Mouse (Mus musculus) thymus, adult 2 months (tissue): ENCODE results near the gene Slc13a3. TPM values are rescaled to one million over a fixed set of nuclear protein-coding genes. Genes with fewer than 3 reads are reported as not detected.
"Not testable (repeated sequence)": the region's sequence is repeated elsewhere in the genome, so short reads cannot be mapped to it uniquely, and the experiment has no call there.

ENCODE experiments used
- DNase-seq: peaks from one replicate; pipeline ENCODE4 v3.0.0; 2021
- H3K27ac ChIP-seq: fragments of 200-500 bp; 2 replicates; pipeline ENCODE4 v1.5.1; 2012; ENCODE audit warnings: low read length, control low read depth; ENCODE audit not compliant: control insufficient read depth, insufficient read depth
- H3K27me3 ChIP-seq: fragments of 200-500 bp; 2 replicates; pipeline ENCODE4 v1.6.1; 2012; ENCODE audit warnings: mild to moderate bottlenecking, low read length, moderate library complexity, mixed read lengths; ENCODE audit not compliant: control insufficient read depth, insufficient read depth
- H3K36me3 ChIP-seq: fragments of 200-500 bp; 2 replicates; pipeline ENCODE4 v1.6.1; 2012; ENCODE audit warnings: mild to moderate bottlenecking, low read length, moderate library complexity; ENCODE audit not compliant: control insufficient read depth, insufficient read depth
- H3K4me1 ChIP-seq: fragments of 200-500 bp; replicated peaks from 2 replicates; pipeline ENCODE4 v1.6.1; 2012; ENCODE audit warnings: low read length; ENCODE audit not compliant: control insufficient read depth, insufficient read depth
- H3K4me3 ChIP-seq: fragments of 200-500 bp; 2 replicates; pipeline ENCODE4 v1.5.1; 2012; ENCODE audit warnings: mild to moderate bottlenecking, low read length, control low read depth, moderate library complexity; ENCODE audit not compliant: control insufficient read depth, insufficient read depth
- CTCF ChIP-seq: fragments of 200-500 bp; IDR thresholded peaks from 2 replicates; pipeline ENCODE4 v1.5.1; 2012; ENCODE audit warnings: mild to moderate bottlenecking, control low read depth, low read length, moderate library complexity, borderline replicate concordance; ENCODE audit not compliant: control insufficient read depth, poor library complexity, insufficient read depth; ENCODE audit errors: extremely low read depth
- POLR2A ChIP-seq: fragments of 200-500 bp; IDR thresholded peaks from 2 replicates; pipeline ENCODE4 v1.6.1; 2012; ENCODE audit warnings: mild to moderate bottlenecking, low read length, control low read depth, moderate library complexity; ENCODE audit not compliant: control insufficient read depth, poor library complexity, insufficient read depth; ENCODE audit errors: extremely low read depth
- WGBS: fragments of 180-500 bp; shearing (Covaris S2); methylation state at CpG from one replicate; pipeline ENCODE4 v1.1.7; 2018; 5-methylcytosine and 5-hydroxymethylcytosine counted together
- polyA plus RNA-seq: library from polyadenylated mRNA; depleted of rRNA; stranded (reverse); fragments of >200 nt; gene quantifications from 2 replicates; pipeline ENCODE4 v1.2.3, GENCODE M21; 2012; rRNA removed

The Slc13a3 gene
- 2.1 and 2.2 TPM in 2 replicates for polyA plus RNA-seq

DNA sequence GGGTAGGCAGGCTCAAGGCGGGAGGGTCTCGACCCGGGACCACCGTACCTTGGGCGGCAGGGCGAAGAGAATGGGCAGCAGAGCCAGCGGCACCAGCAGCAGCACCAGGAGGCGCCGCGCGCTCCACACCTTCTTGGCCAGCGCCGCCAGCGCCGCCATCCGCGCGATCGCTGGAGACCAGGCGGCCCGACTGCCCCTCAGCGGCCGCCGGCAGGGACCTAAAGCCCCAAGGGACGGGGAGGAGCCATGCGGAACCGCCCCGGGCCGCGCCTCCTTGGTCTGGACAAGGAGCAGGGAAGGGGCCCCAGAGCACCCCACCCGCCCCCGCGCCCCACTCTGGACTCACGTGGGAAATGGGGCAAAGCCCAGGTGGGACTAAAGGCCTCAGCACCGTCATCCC lies at the start of gene Slc13a3:
Gene Slc13a3, minus strand, starts transcription at position 228 of the 400 bp plus-strand sequence.
- Histone ChIP-seq H3K27ac (no peak within 1 kb of the TSS), H3K4me3 (no peak within 1 kb of the TSS), H3K27me3 (peaks cover 2% of the 10 kb centered on the region; the same call in 1 of the 2 replicates), H3K36me3 (no peaks in the 10 kb centered on the region), H3K4me1 (no peaks in the 10 kb centered on the region)
- no peak for TF ChIP-seq POLR2A
- TF ChIP-seq CTCF: no peak
- no peak for DNase-seq
- WGBS: 5% methylated on average over 35 of the region's 35 CpGs

- no peak overlapping the region for H3K27ac ChIP-seq
- peaks cover 7% of the 10 kb centered on the region; the same call in 1 of the 2 replicates for H3K4me1 ChIP-seq
- no peak for DNase-seq
- TF ChIP-seq CTCF: 0 out of 2 replicates have a peak, but pooled peaks have one; percentile 13
- TF ChIP-seq POLR2A: no peak
- H3K36me3 ChIP-seq: no peaks in the 10 kb centered on the region
- H3K27me3 ChIP-seq: no peaks in the 10 kb centered on the region
- WGBS: 99% methylated on average over 20 of the region's 20 CpGs
- H3K4me3 ChIP-seq: no peak overlapping the region
Observed at GRCm38 (mm10) chr2:165515178-165515728, 42.2 kb upstream of the Slc13a3 start.

DNA sequence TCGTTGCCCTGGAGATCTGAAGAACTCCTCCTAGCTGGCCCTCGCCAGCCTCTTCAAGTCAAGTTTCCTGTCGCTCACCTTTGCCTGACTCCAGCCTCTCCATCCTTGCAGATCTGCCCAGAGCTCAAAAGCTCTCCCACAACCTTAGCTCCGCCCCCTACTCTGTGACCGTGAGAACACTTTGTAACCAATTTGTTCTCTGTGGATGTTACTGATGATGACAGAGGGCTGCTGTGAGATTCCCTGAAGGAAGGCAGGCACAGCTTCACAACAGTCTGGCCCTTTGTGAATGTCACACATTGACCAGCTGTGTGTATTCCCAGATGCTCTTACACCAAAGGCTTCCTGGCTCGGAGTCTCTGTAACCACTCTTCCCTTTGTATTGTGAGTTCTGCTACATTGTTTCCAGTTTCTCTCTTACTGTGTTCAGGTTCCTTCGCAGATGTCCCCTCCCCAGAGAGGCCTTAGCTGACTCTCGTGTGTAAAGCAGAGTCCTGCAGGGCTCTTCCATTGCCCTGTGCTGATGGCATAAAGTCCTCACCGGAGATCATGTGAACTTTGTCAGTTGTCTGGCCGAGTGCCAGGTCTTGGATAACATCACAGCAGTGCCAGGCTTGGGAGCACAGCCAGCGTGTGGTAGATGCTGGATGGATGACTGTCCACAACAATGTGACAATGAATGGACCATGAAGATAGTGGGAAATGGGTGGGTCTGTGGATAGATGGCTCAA lies 40.0 kb upstream of the Slc13a3 start:
- DNase-seq: no peak
- TF ChIP-seq CTCF (no peak), POLR2A (no peak)
- Histone ChIP-seq H3K4me1 (peaks cover 17% of the 10 kb centered on the region; the same call in 1 of the 2 replicates), H3K27me3 (no peaks in the 10 kb centered on the region), H3K27ac (no peak overlapping the region), H3K4me3 (no peak overlapping the region), H3K36me3 (no peaks in the 10 kb centered on the region)
- WGBS: 60% methylated on average over 11 of the region's 11 CpGs

GRCm38 (mm10) chr2:165512426-165512825 lies 39.4 kb upstream of the Slc13a3 start:
- Histone ChIP-seq H3K4me1 (peaks cover 17% of the 10 kb centered on the region; the same call in 1 of the 2 replicates), H3K27me3 (no peaks in the 10 kb centered on the region), H3K4me3 (no peak overlapping the region), H3K36me3 (no peaks in the 10 kb centered on the region), H3K27ac (no peak overlapping the region)
- 44% methylated on average over 7 of the region's 7 CpGs for WGBS
- TF ChIP-seq POLR2A (no peak), CTCF (no peak)
- no peak for DNase-seq

GRCm38 (mm10) chr2:165511530-165511929 lies 38.5 kb upstream of the Slc13a3 start:
- peaks cover 17% of the 10 kb centered on the region; the same call in 1 of the 2 replicates for H3K4me1 ChIP-seq
- not testable (repeated sequence) for H3K27ac ChIP-seq, H3K36me3 ChIP-seq, H3K4me3 ChIP-seq, H3K27me3 ChIP-seq, DNase-seq
- 93% methylated on average over 4 of the region's 4 CpGs for WGBS

GRCm38 (mm10) chr2:165510914-165511458 lies 38.0 kb upstream of the Slc13a3 start:
- WGBS: 78% methylated on average over 2 of the region's 2 CpGs
- H3K4me3 ChIP-seq, H3K36me3 ChIP-seq, H3K27me3 ChIP-seq, DNase-seq, H3K27ac ChIP-seq: not testable (repeated sequence)
- H3K4me1 ChIP-seq: peaks cover 17% of the 10 kb centered on the region; the same call in 1 of the 2 replicates
